Mouse (Mus musculus) midbrain, embryonic 13.5 days (tissue): ENCODE measurements around the gene Hoxc12. TPM values are rescaled to one million over a fixed set of nuclear protein-coding genes. Genes with fewer than 3 reads are reported as not detected.

Experiments used
- ATAC-seq: fragments of 200-750 bp; cut with Nextera tagmentation; 2 replicates; pipeline ENCODE4 v1.8.0; 2017; ENCODE audit warnings: mild to moderate bottlenecking, moderate TSS enrichment, moderate library complexity
- H3K27ac ChIP-seq: fragments of 300-500 bp; sonication (generic); 2 replicates; pipeline ENCODE4 v1.5.1; 2015; ENCODE audit warnings: inconsistent platforms, mild to moderate bottlenecking, moderate library complexity
- H3K27me3 ChIP-seq: fragments of 300-500 bp; sonication (generic); 2 replicates; pipeline ENCODE4 v1.6.1; 2015; ENCODE audit warnings: mild to moderate bottlenecking, inconsistent platforms
- H3K36me3 ChIP-seq: fragments of 300-500 bp; sonication (generic); 2 replicates; pipeline ENCODE4 v1.6.1; 2015; ENCODE audit warnings: mild to moderate bottlenecking, inconsistent platforms
- H3K4me1 ChIP-seq: fragments of 300-500 bp; sonication (generic); replicated peaks from 2 replicates; pipeline ENCODE4 v1.6.1; 2015; ENCODE audit warnings: inconsistent platforms
- H3K4me2 ChIP-seq: fragments of 300-500 bp; sonication (generic); replicated peaks from 2 replicates; pipeline ENCODE4 v1.6.1; 2015; ENCODE audit warnings: moderate library complexity, mild to moderate bottlenecking, inconsistent platforms
- H3K4me3 ChIP-seq: fragments of 300-500 bp; sonication (generic); replicated peaks from 2 replicates; pipeline ENCODE4 v1.5.1; 2015; ENCODE audit warnings: mild to moderate bottlenecking, inconsistent platforms
- H3K9ac ChIP-seq: fragments of 300-500 bp; sonication (generic); replicated peaks from 2 replicates; pipeline ENCODE4 v1.6.1; 2015; ENCODE audit warnings: mild to moderate bottlenecking, inconsistent platforms
- H3K9me3 ChIP-seq: fragments of 300-500 bp; sonication (generic); 2 replicates; pipeline ENCODE4 v1.6.1; 2016; ENCODE audit warnings: mild to moderate bottlenecking, inconsistent platforms
- WGBS: fragments of 180-500 bp; shearing (Covaris S2); methylation state at CpG from one replicate; pipeline ENCODE4 v1.1.7; 2015; 5-methylcytosine and 5-hydroxymethylcytosine counted together
- polyA plus RNA-seq: library from polyadenylated mRNA; unstranded; fragments of >200 nt; fragmentation: Nextera tagmentation; extraction: Ambion mirVana; gene quantifications from 2 replicates; pipeline ENCODE4 v1.2.1, GENCODE M21; 2015

Gene Hoxc12
- polyA plus RNA-seq, 1 experiment from 2014 or later, result not detected

DNA sequence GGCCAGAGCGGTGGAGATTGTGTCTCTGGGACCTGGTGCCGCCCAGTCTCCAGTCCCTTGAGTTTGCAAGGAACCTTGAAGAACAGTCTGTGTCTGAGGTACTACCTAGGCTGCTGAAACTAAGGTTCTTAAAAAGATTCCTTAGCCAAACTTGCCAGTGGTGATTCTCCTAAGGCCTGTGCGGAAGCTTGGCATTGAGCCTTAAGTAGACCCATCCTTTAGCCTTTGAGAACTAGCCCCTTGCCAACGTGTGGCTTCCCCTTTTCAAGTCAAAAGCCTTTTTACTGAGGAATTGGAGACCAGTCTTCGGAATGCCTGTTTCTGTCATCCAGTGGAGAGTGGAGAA is 6.9 kb downstream of the Hoxc12 start:
- Histone ChIP-seq H3K4me3 (no peak overlapping the region), H3K36me3 (no peaks in the 10 kb centered on the region), H3K4me2 (no peak overlapping the region), H3K9ac (no peak overlapping the region), H3K27me3 (peaks cover 100% of the 10 kb centered on the region), H3K4me1 (peaks cover 10% of the 10 kb centered on the region; the same call in 1 of the 2 replicates), H3K9me3 (no peaks in the 10 kb centered on the region), H3K27ac (no peak overlapping the region)
- 2% methylated on average over 5 of the region's 5 CpGs for WGBS
- ATAC-seq, result no peak

DNA sequence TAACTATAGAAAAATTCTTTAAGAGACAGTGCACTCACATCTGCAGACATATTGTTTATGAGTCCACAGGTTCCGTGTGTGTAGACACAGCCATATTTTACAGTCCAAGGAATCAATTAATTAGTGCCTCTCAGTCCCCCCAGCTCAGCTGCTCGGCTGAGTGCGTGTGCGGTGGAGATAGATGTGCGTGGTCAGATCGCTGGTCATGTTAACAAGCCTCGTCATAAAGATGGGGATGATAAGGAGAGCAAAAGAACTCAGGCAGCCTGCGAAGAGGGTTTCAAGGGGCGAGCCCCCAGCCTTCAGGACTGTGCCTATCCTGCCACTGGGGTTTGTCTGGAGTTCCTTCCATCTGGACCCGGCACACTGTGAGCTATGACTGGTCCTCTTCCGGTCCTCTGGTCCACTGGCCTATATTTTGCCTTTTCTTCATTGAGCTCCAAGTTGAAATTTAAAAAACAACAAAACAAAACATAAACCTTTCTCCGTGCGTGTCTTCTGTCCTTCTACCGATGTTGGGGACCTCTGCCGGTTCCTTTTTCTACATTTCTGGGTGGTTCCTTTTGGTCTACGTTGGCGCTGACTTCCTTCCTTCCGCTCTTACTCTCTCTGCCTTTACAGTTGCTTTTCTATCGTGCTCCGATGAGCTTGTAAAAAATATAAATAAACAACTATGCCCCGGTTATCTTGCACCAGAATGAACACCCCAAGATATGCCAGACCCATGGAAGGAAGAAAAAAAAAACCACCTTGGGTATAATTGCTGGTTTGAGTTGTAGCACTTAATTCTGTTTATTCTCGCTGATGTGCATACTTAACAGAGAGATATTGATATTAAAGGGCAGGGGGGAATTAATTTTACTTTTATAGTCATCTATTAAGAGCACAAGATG is 8.9 kb downstream of the Hoxc12 start:
- no peaks in the 10 kb centered on the region for H3K36me3 ChIP-seq
- no peak for ATAC-seq
- no peak overlapping the region for H3K27ac ChIP-seq
- H3K9ac ChIP-seq, result no peak overlapping the region
- H3K4me2 ChIP-seq, result no peak overlapping the region
- no peaks in the 10 kb centered on the region for H3K9me3 ChIP-seq
- peaks cover 100% of the 10 kb centered on the region for H3K27me3 ChIP-seq
- 0 out of 2 replicates have a peak, but pooled peaks cover 4% of the 10 kb centered on the region for H3K4me1 ChIP-seq
- WGBS, result 8% methylated on average over 22 of the region's 22 CpGs
- no peak overlapping the region for H3K4me3 ChIP-seq

DNA sequence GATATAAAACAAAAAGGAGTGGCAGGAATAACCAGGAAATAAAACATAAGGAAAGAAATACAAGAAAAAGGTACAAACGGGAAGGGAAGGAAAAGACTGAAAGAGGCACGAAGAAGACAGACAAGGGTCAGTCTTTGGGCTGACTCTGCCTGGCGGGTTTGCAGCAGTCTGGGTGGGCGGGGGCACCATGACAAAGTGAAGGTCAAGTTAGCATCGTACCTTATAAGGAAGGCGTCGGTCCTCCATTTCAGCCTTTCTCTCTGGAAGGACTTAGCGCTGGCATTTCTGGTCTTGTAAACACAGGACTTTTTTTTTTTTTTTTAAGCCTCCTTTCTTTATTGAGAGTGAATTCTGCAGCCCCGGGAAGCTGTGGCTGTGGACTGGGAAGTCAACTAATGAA is 10.7 kb downstream of the Hoxc12 start:
- no peak overlapping the region for H3K4me2 ChIP-seq

DNA sequence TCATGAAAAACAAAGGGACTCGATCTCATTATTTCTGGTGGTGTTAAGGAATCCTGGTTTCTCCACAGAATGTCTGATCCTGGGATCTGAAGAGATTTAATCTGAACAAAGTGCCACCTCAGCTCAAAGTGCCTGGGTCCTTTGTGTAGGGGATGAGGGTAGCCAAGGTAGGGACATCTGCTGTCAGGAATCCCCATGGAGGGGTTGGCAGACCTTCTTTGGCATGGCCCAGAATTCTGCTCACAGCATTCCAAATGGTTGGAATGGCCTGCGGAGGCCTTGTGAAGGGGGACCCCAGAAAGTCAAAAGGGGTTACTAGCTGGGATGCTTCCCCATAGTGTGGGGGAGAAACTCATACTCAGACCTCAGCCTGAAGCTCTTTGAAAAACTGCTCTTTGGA is 12.3 kb downstream of the Hoxc12 start:
- Histone ChIP-seq H3K4me3 (no peak overlapping the region), H3K27me3 (peaks cover 100% of the 10 kb centered on the region), H3K4me1 (no peaks in the 10 kb centered on the region), H3K27ac (no peak overlapping the region), H3K4me2 (no peak overlapping the region), H3K9ac (no peak overlapping the region), H3K9me3 (no peaks in the 10 kb centered on the region), H3K36me3 (no peaks in the 10 kb centered on the region)
- ATAC-seq, result no peak
- 5% methylated on average over 2 of the region's 2 CpGs for WGBS

More for the DNA sequence above, 10.7 kb downstream of the Hoxc12 start:
- ATAC-seq, result no peak
- Histone ChIP-seq H3K4me1 (0 out of 2 replicates have a peak, but pooled peaks cover 4% of the 10 kb centered on the region), H3K9me3 (no peaks in the 10 kb centered on the region), H3K36me3 (no peaks in the 10 kb centered on the region), H3K4me3 (no peak overlapping the region), H3K27me3 (peaks cover 100% of the 10 kb centered on the region), H3K27ac (no peak overlapping the region), H3K9ac (no peak overlapping the region)
- WGBS, result 2% methylated on average over 9 of the region's 9 CpGs

DNA sequence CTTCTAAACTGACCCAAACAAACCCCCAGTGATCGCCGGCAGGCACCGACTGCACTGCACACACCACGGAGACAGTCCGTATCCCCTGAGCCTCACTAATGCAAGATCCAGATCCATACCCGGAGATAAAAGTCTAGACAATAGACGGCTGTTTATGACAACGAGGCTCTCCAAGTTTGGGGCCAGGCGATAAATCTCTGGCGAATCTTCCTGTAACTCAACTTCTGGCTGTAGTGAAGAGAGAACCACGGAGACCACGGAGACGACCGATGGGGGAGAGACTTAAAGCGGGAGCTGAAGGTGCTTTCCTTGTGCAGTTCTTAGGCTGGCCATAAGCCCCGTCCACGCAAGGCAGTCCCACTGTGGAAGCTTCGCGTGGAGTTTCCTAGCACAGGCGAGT is 13.1 kb downstream of the Hoxc12 start:
- Histone ChIP-seq H3K9ac (no peak overlapping the region), H3K36me3 (no peaks in the 10 kb centered on the region), H3K4me3 (no peak overlapping the region), H3K9me3 (no peaks in the 10 kb centered on the region), H3K27ac (no peak overlapping the region), H3K4me1 (no peaks in the 10 kb centered on the region), H3K27me3 (peaks cover 100% of the 10 kb centered on the region), H3K4me2 (no peak overlapping the region)
- ATAC-seq, result no peak
- WGBS, result 2% methylated on average over 20 of the region's 20 CpGs

DNA sequence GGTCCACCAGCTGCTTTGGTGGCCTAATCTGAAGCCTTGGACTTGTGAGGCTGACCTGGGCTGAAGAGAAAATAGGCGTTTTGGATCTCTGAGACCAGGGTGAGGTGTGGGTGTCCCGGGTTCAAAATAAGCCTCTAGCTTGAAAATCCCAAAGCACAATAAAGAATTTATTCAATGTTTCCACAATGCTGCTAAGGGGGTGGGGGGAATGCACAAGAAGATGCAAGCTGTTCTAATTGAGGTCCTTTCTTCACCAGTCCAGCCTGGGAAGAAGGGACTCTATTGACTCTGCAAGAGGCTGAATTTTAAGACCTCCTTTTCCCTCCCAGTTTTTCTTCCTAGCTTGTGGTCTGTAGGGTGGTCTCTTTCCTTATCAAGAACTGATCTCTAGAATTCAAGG is 14.3 kb downstream of the Hoxc12 start:
- no peak overlapping the region for H3K9ac ChIP-seq
- no peaks in the 10 kb centered on the region for H3K36me3 ChIP-seq
- no peaks in the 10 kb centered on the region for H3K9me3 ChIP-seq
- ATAC-seq, result no peak
- 12% methylated on average over 2 of the region's 2 CpGs for WGBS
- no peak overlapping the region for H3K4me2 ChIP-seq
- no peaks in the 10 kb centered on the region for H3K4me1 ChIP-seq
- H3K27me3 ChIP-seq, result peaks cover 100% of the 10 kb centered on the region
- H3K27ac ChIP-seq, result no peak overlapping the region
- no peak overlapping the region for H3K4me3 ChIP-seq

DNA sequence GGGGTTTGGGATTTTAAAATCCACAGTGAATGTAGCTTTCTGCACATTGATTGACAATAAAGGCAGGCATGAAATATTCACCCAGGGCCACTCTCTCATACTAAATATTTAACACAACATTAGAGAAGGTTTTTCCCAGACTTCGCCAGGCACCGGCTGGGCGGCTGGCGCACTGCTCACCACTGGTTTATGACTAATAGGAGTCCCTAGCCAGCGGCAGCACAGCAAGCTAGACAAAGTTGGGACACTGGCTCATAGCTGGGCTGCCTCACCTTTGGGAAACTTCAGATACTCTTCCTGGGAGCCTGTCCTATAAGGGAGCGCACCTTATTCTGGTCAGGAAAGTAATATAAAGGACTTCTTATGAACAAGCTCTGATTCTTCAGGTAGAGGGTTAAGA is 17.0 kb downstream of the Hoxc12 start:
- Histone ChIP-seq H3K4me3 (no peak overlapping the region), H3K27ac (no peak overlapping the region), H3K36me3 (no peaks in the 10 kb centered on the region), H3K9ac (no peak overlapping the region), H3K4me2 (no peak overlapping the region), H3K27me3 (peaks cover 100% of the 10 kb centered on the region), H3K4me1 (no peaks in the 10 kb centered on the region), H3K9me3 (no peaks in the 10 kb centered on the region)
- 3% methylated on average over 6 of the region's 6 CpGs for WGBS
- ATAC-seq, result no peak

DNA sequence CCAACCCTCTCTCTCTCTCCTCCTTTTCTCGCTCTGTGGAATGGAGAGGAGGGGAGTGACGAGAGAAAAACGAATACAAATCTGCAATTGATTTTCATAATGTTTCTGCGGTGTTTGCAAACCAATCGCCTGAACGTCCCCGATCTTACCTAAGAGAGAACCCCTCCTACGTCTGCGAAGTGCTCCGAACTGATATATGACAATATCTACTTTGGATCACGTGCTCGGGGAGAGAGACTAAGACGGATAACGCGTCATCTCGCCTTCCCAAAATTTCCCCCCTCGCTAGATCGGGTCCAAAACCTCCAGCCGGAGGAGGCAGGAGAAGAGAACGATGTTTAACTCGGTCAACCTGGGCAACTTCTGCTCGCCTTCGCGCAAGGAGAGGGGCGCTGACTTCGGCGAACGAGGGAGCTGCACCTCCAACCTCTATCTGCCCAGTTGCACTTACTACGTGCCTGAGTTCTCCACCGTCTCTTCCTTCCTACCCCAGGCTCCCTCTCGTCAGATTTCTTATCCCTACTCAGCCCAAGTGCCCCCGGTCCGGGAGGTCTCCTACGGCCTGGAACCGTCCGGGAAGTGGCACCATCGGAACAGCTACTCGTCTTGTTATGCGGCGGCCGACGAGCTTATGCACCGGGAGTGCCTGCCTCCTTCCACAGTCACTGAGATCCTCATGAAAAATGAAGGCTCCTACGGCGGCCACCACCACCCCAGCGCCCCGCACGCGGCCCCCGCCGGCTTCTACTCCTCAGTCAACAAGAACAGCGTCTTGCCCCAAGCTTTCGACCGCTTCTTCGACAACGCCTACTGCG is 17.8 kb downstream of the Hoxc12 start, which contains the start of gene Hoxc11:
Gene Hoxc11 (plus strand): TSS at position 236 of the 815 bp plus-strand sequence.
- under 1% methylated on average over 56 of the region's 57 CpGs for WGBS
- Histone ChIP-seq H3K4me3 (no peak within 1 kb of the TSS), H3K9ac (no peak within 1 kb of the TSS)

DNA sequence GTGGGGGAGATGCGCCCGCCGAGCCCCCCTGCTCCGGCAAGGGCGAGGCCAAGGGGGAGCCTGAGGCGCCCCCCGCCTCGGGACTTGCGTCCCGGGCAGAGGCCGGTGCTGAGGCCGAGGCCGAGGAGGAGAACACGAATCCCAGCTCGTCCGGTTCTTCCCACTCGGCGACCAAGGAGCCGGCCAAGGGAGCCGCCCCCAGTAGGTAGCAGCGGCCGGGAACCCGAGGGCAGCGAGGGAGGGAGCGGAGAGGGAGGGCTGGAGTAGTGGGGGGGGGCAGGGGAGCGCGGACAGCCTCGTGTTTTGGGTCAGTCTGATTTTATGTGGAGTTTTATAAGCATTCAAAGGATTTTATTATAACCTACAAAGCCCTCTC is 18.4 kb downstream of the Hoxc12 start:
- no peak overlapping the region for H3K27ac ChIP-seq

More for the DNA sequence above, 17.8 kb downstream of the Hoxc12 start, which contains the start of gene Hoxc11:
- H3K4me2 ChIP-seq, result no peak within 1 kb of the TSS
- no peaks in the 10 kb centered on the region for H3K9me3 ChIP-seq
- H3K27ac ChIP-seq, result no peak within 1 kb of the TSS
- no peaks in the 10 kb centered on the region for H3K36me3 ChIP-seq
- no peak for ATAC-seq
- H3K27me3 ChIP-seq, result peaks cover 99% of the 10 kb centered on the region
- no peaks in the 10 kb centered on the region for H3K4me1 ChIP-seq

DNA sequence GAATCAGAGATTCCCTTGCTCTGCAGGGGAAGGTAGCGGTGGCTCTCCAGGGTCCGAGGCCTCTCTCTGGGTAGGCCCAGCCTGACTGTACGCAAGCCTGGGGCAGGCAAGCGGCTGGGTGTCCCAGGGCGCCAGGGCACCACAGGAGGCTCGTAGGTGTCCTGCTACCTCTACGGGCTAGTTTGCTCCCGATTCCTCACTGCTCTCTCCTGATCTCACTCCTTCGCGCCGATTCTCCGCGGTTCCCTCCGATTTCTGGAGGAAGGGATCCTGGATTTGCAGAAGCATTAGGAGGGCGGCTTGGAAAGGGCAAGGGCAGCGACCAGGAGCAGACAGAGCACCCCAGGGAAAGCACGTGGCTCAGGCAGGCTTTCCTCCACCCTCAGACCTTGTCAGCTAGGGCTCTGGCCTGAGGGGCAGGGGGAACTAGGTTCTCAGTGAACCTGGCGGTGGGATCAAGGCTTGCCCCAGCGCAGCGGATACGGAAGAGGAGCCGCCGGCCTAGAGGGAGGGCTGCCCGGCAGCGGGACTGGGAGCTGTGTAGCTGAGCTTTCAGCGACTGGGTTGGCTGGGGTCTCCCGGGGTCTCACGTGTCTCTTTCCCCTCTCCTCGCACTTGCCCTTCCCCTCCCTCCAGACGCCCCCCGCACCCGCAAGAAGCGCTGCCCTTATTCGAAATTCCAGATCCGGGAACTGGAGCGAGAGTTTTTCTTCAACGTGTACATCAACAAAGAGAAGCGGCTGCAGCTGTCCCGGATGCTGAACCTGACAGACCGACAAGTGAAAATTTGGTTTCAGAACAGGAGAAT is 19.5 kb downstream of the Hoxc12 start:
- ATAC-seq, result no peak
- Histone ChIP-seq H3K4me3 (no peak overlapping the region), H3K4me2 (no peak overlapping the region), H3K27me3 (peaks cover 99% of the 10 kb centered on the region), H3K36me3 (no peaks in the 10 kb centered on the region), H3K27ac (no peak overlapping the region), H3K4me1 (no peaks in the 10 kb centered on the region), H3K9me3 (no peaks in the 10 kb centered on the region), H3K9ac (no peak overlapping the region)
- 1% methylated on average over 40 of the region's 40 CpGs for WGBS

More for the DNA sequence above, 18.4 kb downstream of the Hoxc12 start:
- no peak overlapping the region for H3K4me2 ChIP-seq
- H3K36me3 ChIP-seq, result no peaks in the 10 kb centered on the region
- H3K4me1 ChIP-seq, result no peaks in the 10 kb centered on the region
- no peaks in the 10 kb centered on the region for H3K9me3 ChIP-seq
- 0% methylated on average over 28 of the region's 28 CpGs for WGBS
- no peak for ATAC-seq
- peaks cover 99% of the 10 kb centered on the region for H3K27me3 ChIP-seq
- H3K9ac ChIP-seq, result no peak overlapping the region
- H3K4me3 ChIP-seq, result no peak overlapping the region

DNA sequence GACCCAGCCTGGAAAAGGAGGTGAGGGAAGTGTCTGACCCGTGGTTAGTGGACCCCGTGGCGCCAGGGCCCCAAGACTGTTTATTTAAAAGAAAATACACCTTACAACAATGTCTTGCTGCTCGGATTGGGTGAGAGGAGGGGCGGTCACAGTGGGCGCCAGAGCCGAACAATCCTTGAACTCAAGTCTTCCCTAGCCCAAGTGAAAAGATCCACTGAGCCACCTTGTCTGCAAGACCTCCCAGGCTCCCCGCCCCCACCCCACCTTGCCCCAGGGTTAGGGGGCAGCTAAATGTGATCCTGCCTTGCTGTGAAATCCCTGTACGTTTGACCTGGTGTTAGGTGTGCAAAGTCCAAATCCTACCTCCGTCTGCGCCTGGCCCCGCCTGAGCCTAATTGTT is 20.3 kb downstream of the Hoxc12 start:
- no peak overlapping the region for H3K9ac ChIP-seq
- H3K4me1 ChIP-seq, result no peaks in the 10 kb centered on the region
- no peaks in the 10 kb centered on the region for H3K9me3 ChIP-seq
- H3K27ac ChIP-seq, result no peak overlapping the region
- peaks cover 99% of the 10 kb centered on the region for H3K27me3 ChIP-seq
- H3K4me3 ChIP-seq, result no peak overlapping the region
- ATAC-seq, result no peak
- H3K4me2 ChIP-seq, result no peak overlapping the region
- no peaks in the 10 kb centered on the region for H3K36me3 ChIP-seq
- WGBS, result 1% methylated on average over 12 of the region's 12 CpGs
